Mouse (Mus musculus) brain, embryonic 14.5 days (tissue): Measurements from ENCODE around the gene Ppip5k1.

ENCODE experiments used
- CTCF ChIP-seq: fragments of 200-500 bp; IDR thresholded peaks from 2 replicates; pipeline ENCODE4 v1.5.1; 2012; ENCODE audit warnings: inconsistent platforms, mild to moderate bottlenecking, moderate library complexity, borderline replicate concordance; ENCODE audit not compliant: insufficient read depth, insufficient read length; ENCODE audit errors: extremely low read depth
- POLR2A ChIP-seq: fragments of 200-500 bp; IDR thresholded peaks from 2 replicates; pipeline ENCODE4 v1.6.1; 2012; ENCODE audit warnings: mild to moderate bottlenecking, inconsistent platforms, borderline replicate concordance; ENCODE audit not compliant: poor library complexity, insufficient read depth, insufficient read length, severe bottlenecking; ENCODE audit errors: extremely low read depth

DNA sequence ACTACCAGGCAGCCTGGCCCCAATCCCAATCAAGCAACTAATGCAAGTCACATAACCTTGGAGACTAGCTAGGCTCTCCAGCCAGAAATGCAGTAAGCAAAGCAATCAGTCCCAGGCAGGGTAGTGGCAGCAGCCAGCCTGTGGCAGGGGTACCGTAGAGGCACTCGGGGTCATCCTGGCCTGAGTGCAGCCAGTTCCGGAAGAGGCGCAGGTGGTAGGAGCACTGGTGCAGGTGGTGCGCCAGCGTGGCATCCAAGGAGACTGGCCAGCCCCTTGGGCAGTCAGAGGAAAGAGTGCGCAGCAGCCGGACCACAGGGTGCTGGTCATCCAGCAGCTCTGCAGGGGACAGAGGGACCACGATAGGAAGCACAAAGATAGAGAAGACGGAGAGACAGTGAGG is 32.2 kb downstream of the Ppip5k1 start:
- no peak for TF ChIP-seq CTCF
- no peak for TF ChIP-seq POLR2A
